Mouse (Mus musculus) kidney, postnatal 0 days (tissue): Measurements from ENCODE around the gene Cox6b1. TPM values are rescaled to one million over a fixed set of nuclear protein-coding genes. Genes with fewer than 3 reads are reported as not detected.

Experiments used
- ATAC-seq: fragments of 200-750 bp; cut with Nextera tagmentation; replicated peaks from 2 replicates; pipeline ENCODE4 v1.8.0; 2017; ENCODE audit warnings: low read depth, moderate number of reproducible peaks, moderate TSS enrichment, moderate library complexity; ENCODE audit not compliant: low FRiP score
- DNase-seq: peaks from one replicate; pipeline ENCODE4 v3.0.0-alpha.2; 2016; ENCODE audit warnings: low spot score
- H3K27ac ChIP-seq: fragments of 300-500 bp; sonication (generic); 2 replicates; pipeline ENCODE4 v1.5.1; 2014; ENCODE audit warnings: mild to moderate bottlenecking
- H3K27me3 ChIP-seq: fragments of 300-500 bp; sonication (generic); 2 replicates; pipeline ENCODE4 v1.6.1; 2014; ENCODE audit warnings: low read length, mixed read lengths; ENCODE audit not compliant: insufficient read depth
- H3K36me3 ChIP-seq: fragments of 300-500 bp; sonication (generic); 2 replicates; pipeline ENCODE4 v1.6.1; 2014; ENCODE audit warnings: low read length, mixed read lengths; ENCODE audit not compliant: insufficient read depth
- H3K4me1 ChIP-seq: fragments of 300-500 bp; sonication (generic); replicated peaks from 2 replicates; pipeline ENCODE4 v1.6.1; 2014; ENCODE audit warnings: antibody characterized with exemption, low read length, mixed read lengths; ENCODE audit not compliant: insufficient read depth
- H3K4me2 ChIP-seq: fragments of 300-500 bp; sonication (generic); 2 replicates; pipeline ENCODE4 v1.6.1; 2014; ENCODE audit warnings: mild to moderate bottlenecking, low read length, moderate library complexity, mixed read lengths
- H3K4me3 ChIP-seq: fragments of 300-500 bp; sonication (generic); replicated peaks from 2 replicates; pipeline ENCODE4 v1.5.1; 2014; ENCODE audit warnings: low read depth, low read length
- H3K9ac ChIP-seq: fragments of 300-500 bp; sonication (generic); 2 replicates; pipeline ENCODE4 v1.6.1; 2014; ENCODE audit warnings: low read depth, low read length
- H3K9me3 ChIP-seq: fragments of 300-500 bp; sonication (generic); replicated peaks from 2 replicates; pipeline ENCODE4 v1.6.1; 2016; ENCODE audit warnings: low read length, inconsistent platforms, mixed read lengths
- CTCF ChIP-seq: IDR thresholded peaks from 2 replicates; pipeline ENCODE4 v1.5.1; 2016; ENCODE audit warnings: antibody characterized with exemption, low read depth, mild to moderate bottlenecking, moderate library complexity
- WGBS: fragments of 180-500 bp; shearing (Covaris S2); extraction: QIAGEN DNeasy Blood & Tissue Kit; methylation state at CpG from one replicate; pipeline ENCODE4 v1.1.7; 2014; 5-methylcytosine and 5-hydroxymethylcytosine counted together
- polyA plus RNA-seq: library from polyadenylated mRNA; unstranded; fragments of >200 nt; fragmentation: Nextera tagmentation; extraction: Ambion mirVana; gene quantifications from 2 replicates; pipeline ENCODE4 v1.2.1, GENCODE M21; 2015

The Cox6b1 gene
- polyA plus RNA-seq, 1 experiment from 2014 or later = 1,723 TPM

DNA sequence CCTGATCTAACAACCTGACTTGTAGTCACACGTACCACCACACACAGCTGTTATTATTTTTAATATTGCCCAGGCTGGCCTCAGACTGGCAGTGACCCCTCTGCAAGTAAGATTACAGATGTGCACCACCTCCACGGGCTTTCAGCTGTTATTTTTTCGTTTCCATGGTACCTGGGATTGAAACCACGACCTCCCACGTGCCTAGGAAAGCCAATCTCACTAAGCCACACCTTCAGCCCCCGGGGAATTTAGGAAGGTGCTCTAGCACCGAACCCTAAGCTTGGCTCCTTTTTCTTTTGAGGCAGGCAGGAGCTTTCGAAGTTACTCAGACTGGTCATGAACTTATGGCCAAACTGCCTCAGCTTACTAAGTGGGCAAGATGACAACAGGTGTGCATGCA lies 21.5 kb downstream of the Cox6b1 start:
- TF ChIP-seq CTCF = no peak
- ATAC-seq (no peak), DNase-seq (no peak)
- H3K9me3 ChIP-seq = no peaks in the 10 kb centered on the region
- H3K9ac ChIP-seq = no peak overlapping the region
- H3K4me3 ChIP-seq = no peak overlapping the region
- no peaks in the 10 kb centered on the region for H3K27me3 ChIP-seq
- WGBS = 40% methylated on average over 8 of the region's 8 CpGs
- no peaks in the 10 kb centered on the region for H3K36me3 ChIP-seq
- H3K4me1 ChIP-seq = 0 out of 2 replicates have a peak, but pooled peaks cover 5% of the 10 kb centered on the region
- H3K4me2 ChIP-seq = no peak overlapping the region
- no peak overlapping the region for H3K27ac ChIP-seq

DNA sequence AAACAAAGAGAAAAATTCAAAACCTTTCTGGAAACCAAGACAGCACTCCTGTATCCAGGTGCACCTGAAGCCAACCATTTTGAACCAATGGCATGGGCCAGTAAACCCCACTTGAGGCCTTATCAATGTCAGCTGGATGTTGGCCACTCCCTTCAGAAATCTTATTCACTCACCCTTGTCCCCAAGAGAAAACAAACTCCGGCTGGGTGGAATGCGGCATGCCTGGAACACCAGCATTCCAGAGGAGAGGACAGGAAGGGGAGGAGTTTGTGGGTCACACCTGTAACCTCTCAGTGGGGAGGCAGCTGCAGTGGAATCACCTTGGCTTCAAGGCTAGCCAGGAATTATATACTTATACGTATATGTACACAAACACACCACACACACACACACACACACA lies 23.4 kb downstream of the Cox6b1 start:
- H3K36me3 ChIP-seq = no peaks in the 10 kb centered on the region
- ATAC-seq (peak; percentile 74), DNase-seq (peak; percentile 72)
- no peak overlapping the region for H3K4me2 ChIP-seq
- H3K4me3 ChIP-seq = no peak overlapping the region
- H3K9me3 ChIP-seq = no peaks in the 10 kb centered on the region
- whole genome bisulfite sequencing = 16% methylated on average over 3 of the region's 3 CpGs
- H3K27ac ChIP-seq = peak overlapping the region; percentile 60
- H3K4me1 ChIP-seq = 0 out of 2 replicates have a peak, but pooled peaks cover 5% of the 10 kb centered on the region
- no peaks in the 10 kb centered on the region for H3K27me3 ChIP-seq
- no peak for TF ChIP-seq CTCF
- H3K9ac ChIP-seq = no peak overlapping the region

DNA sequence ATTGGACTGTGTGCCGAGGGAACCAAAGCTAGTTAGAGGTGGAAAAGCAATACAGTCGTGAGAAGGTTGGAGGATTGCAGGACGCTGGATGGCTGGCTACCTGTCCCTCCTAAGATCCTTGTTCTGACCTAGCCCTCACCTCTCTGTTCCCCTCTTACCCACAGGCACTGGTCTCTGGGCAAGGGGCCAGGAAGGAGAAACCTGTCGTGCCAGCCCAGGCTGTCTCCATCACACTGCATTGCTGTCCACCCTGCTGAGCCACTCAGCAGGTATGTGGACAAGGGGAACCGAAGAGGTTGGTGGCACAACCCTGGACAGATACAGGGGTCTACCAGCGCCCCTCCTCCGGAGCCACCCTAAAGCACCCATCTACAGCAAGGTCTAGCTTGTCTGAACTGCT lies 25.3 kb downstream of the Cox6b1 start:
- peak overlapping the region; percentile 64 for H3K27ac ChIP-seq
- no peak for TF ChIP-seq CTCF
- DNase-seq (no peak), ATAC-seq (no peak)
- H3K9ac ChIP-seq = no peak overlapping the region
- no peak overlapping the region for H3K4me2 ChIP-seq
- no peaks in the 10 kb centered on the region for H3K27me3 ChIP-seq
- no peaks in the 10 kb centered on the region for H3K9me3 ChIP-seq
- WGBS = 68% methylated on average over 7 of the region's 7 CpGs
- H3K36me3 ChIP-seq = no peaks in the 10 kb centered on the region
- H3K4me3 ChIP-seq = no peak overlapping the region
- H3K4me1 ChIP-seq = 0 out of 2 replicates have a peak, but pooled peaks cover 5% of the 10 kb centered on the region

DNA sequence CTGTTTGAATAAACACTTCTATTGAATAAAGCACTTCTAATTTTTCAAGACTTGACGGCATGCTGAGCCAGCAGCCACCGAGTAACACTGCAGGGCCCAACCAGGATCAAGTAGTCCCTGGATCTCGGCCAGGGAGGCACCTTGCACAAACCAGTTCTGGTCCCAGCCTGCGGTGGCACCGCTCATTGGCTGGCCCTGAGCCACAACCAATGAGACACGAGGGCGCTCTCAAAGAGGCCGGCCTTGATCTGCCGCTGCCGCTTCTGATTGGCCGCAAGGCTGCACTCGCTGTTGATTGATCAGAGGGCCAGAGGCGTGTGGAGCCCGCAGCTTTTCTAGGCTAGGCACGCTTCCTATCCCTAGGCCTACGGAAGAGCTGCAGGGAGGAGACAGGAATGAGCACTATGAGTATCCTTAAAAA lies 26.0 kb downstream of the Cox6b1 start:
- H3K4me2 ChIP-seq = no peak overlapping the region
- no peak overlapping the region for H3K4me3 ChIP-seq
- no peak overlapping the region for H3K9ac ChIP-seq
- H3K9me3 ChIP-seq = no peaks in the 10 kb centered on the region
- H3K36me3 ChIP-seq = no peaks in the 10 kb centered on the region
- H3K4me1 ChIP-seq = 0 out of 2 replicates have a peak, but pooled peaks cover 5% of the 10 kb centered on the region
- 1% methylated on average over 16 of the region's 16 CpGs for WGBS
- H3K27ac ChIP-seq = peak overlapping the region; percentile 75
- peak; percentile 89 for DNase-seq
- no peaks in the 10 kb centered on the region for H3K27me3 ChIP-seq
- ATAC-seq = peak; percentile 95
- no peak for TF ChIP-seq CTCF

DNA sequence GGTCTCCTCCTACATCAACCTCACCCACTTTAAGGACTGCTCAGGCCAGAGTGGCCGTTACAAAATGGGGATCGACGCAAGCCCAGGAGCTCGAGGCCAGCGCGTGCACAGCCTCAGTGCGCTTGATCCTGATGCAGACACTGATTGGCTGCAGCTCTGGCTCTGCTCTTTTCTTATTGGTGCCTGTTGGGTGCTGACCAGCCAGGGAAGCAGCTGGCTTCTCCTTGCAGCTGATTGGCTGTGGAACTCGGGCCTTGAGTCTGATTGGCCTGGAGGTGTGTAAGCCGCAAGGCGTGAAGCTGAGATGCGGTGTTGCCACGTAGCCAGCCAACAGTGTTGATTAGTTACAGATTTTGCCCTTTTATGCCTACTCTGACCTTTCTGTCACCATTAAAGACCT lies 27.2 kb downstream of the Cox6b1 start, which contains the start of gene Zbtb32:
Zbtb32 (minus strand) TSS at position 124 of the 400 bp plus-strand sequence.
- Histone ChIP-seq H3K9me3 (no peaks in the 10 kb centered on the region), H3K4me1 (0 out of 2 replicates have a peak, but pooled peaks cover 5% of the 10 kb centered on the region), H3K27me3 (no peaks in the 10 kb centered on the region), H3K9ac (no peak within 1 kb of the TSS), H3K4me2 (no peak within 1 kb of the TSS), H3K36me3 (no peaks in the 10 kb centered on the region), H3K4me3 (no peak within 1 kb of the TSS), H3K27ac (peak within 1 kb of the TSS; percentile 75)
- ATAC-seq (no peak), DNase-seq (no peak)
- WGBS = 94% methylated on average over 12 of the region's 12 CpGs
- no peak for TF ChIP-seq CTCF

DNA sequence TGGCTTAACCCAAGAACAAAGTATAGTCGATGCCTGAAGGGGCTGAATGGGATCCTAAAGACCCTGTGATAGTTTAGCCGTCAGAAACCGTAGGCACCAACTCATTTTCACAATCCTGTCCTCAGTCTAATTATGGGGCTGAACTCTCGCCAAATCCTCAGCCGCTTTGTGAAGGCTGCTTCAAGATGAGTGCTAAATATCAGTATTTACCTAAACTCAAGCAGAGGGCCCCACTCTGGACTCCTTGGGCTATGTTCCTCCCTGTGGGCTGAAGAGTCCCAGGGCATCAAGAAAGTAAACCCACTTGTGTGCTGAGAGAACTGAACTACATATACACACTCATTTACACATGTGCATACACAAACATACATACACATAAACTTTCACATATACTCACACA lies 29.1 kb downstream of the Cox6b1 start:
- no peaks in the 10 kb centered on the region for H3K9me3 ChIP-seq

DNA sequence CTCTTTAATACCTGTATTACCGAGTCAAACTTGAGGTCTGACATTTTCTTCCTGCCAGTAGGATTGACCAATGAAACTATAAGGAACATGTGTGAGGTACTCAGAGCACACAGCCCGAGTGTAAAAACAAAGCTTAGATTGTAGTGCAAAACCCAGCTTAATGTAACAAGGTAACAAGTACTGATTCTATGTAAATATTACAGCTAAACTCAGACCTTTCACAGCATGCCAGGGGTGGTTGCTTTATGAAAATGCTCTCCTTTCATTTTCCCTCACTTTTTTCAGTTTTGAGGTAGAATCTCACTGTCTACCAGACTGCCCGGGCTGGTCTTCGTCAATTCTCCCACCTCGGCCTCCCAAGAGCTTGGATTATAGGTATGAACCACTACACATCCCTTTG lies 29.9 kb downstream of the Cox6b1 start:
- ATAC-seq (no peak), DNase-seq (no peak)
- no peaks in the 10 kb centered on the region for H3K36me3 ChIP-seq
- H3K9ac ChIP-seq = no peak overlapping the region
- no peaks in the 10 kb centered on the region for H3K4me1 ChIP-seq
- WGBS = 85% methylated on average over 5 of the region's 5 CpGs
- no peaks in the 10 kb centered on the region for H3K27me3 ChIP-seq
- no peak for TF ChIP-seq CTCF
- H3K27ac ChIP-seq = no peak overlapping the region
- H3K4me2 ChIP-seq = no peak overlapping the region
- no peaks in the 10 kb centered on the region for H3K9me3 ChIP-seq
- no peak overlapping the region for H3K4me3 ChIP-seq

More for the DNA sequence above, 29.1 kb downstream of the Cox6b1 start:
- Histone ChIP-seq H3K27ac (no peak overlapping the region), H3K4me1 (no peaks in the 10 kb centered on the region), H3K36me3 (no peaks in the 10 kb centered on the region), H3K9ac (no peak overlapping the region), H3K4me3 (no peak overlapping the region), H3K4me2 (no peak overlapping the region), H3K27me3 (no peaks in the 10 kb centered on the region)
- DNase-seq (no peak), ATAC-seq (no peak)
- WGBS = 73% methylated on average over 5 of the region's 5 CpGs
- no peak for TF ChIP-seq CTCF
